Mouse (Mus musculus) midbrain, embryonic 14.5 days (tissue): Measurements from ENCODE around the gene Olfr1426. TPM values are rescaled to one million over a fixed set of nuclear protein-coding genes. Genes with fewer than 3 reads are reported as not detected.
"Not testable (repeated sequence)": the region's sequence is repeated elsewhere in the genome, so short reads cannot be mapped to it uniquely, and the experiment has no call there.

Experiments
- ATAC-seq: fragments of 200-750 bp; cut with Nextera tagmentation; 2 replicates; pipeline ENCODE4 v1.8.0; 2017; ENCODE audit warnings: moderate number of reproducible peaks, moderate library complexity; ENCODE audit not compliant: low FRiP score, low TSS enrichment
- DNase-seq: peaks from one replicate; pipeline ENCODE4 v3.0.0-alpha.2; 2015
- H3K27ac ChIP-seq: fragments of 300-500 bp; sonication (generic); replicated peaks from 2 replicates; pipeline ENCODE4 v1.5.1; 2014; ENCODE audit warnings: mild to moderate bottlenecking, low read depth, low read length, moderate library complexity
- H3K27me3 ChIP-seq: fragments of 300-500 bp; sonication (generic); 2 replicates; pipeline ENCODE4 v1.6.1; 2014; ENCODE audit warnings: low read length, control low read depth, mixed read lengths; ENCODE audit not compliant: control insufficient read depth, insufficient read depth
- H3K36me3 ChIP-seq: fragments of 300-500 bp; sonication (generic); 2 replicates; pipeline ENCODE4 v1.6.1; 2014; ENCODE audit warnings: low read length, control low read depth; ENCODE audit not compliant: control insufficient read depth, insufficient read depth
- H3K4me1 ChIP-seq: fragments of 300-500 bp; sonication (generic); 2 replicates; pipeline ENCODE4 v1.6.1; 2014; ENCODE audit warnings: mild to moderate bottlenecking, antibody characterized with exemption, low read length, control low read depth; ENCODE audit not compliant: control insufficient read depth, insufficient read depth
- H3K4me2 ChIP-seq: fragments of 300-500 bp; sonication (generic); 2 replicates; pipeline ENCODE4 v1.6.1; 2014; ENCODE audit warnings: mild to moderate bottlenecking, low read length, moderate library complexity
- H3K4me3 ChIP-seq: fragments of 300-500 bp; sonication (generic); replicated peaks from 2 replicates; pipeline ENCODE4 v1.5.1; 2014; ENCODE audit warnings: low read depth, low read length
- H3K9ac ChIP-seq: fragments of 300-500 bp; sonication (generic); replicated peaks from 2 replicates; pipeline ENCODE4 v1.6.1; 2014; ENCODE audit warnings: mild to moderate bottlenecking, low read length, moderate library complexity
- H3K9me3 ChIP-seq: fragments of 300-500 bp; sonication (generic); 2 replicates; pipeline ENCODE4 v1.6.1; 2016; ENCODE audit warnings: low read length, control low read depth, mixed read lengths; ENCODE audit not compliant: control insufficient read depth
- WGBS: fragments of 180-500 bp; shearing (Covaris S2); extraction: QIAGEN DNeasy Blood & Tissue Kit; methylation state at CpG from one replicate; pipeline ENCODE4 v1.1.7; 2014; 5-methylcytosine and 5-hydroxymethylcytosine counted together
- polyA plus RNA-seq: library from polyadenylated mRNA; unstranded; fragments of >200 nt; fragmentation: Nextera tagmentation; extraction: Ambion mirVana; gene quantifications from 2 replicates; pipeline ENCODE4 v1.2.1, GENCODE M21; 2014

Olfr1426 gene
- polyA plus RNA-seq = not detected in 2 replicates

- no peak for DNase-seq
- no peaks in the 10 kb centered on the region for H3K36me3 ChIP-seq
- H3K9ac ChIP-seq = no peak within 1 kb of the TSS
- no peaks in the 10 kb centered on the region for H3K27me3 ChIP-seq
- H3K4me1 ChIP-seq = no peaks in the 10 kb centered on the region
- ATAC-seq = no peak
- no peaks in the 10 kb centered on the region for H3K9me3 ChIP-seq
- no peak within 1 kb of the TSS for H3K27ac ChIP-seq
- no peak within 1 kb of the TSS for H3K4me2 ChIP-seq
- WGBS = 80% methylated on average over 1 of the region's 1 CpGs
- no peak within 1 kb of the TSS for H3K4me3 ChIP-seq
Measured at GRCm38 (mm10) chr19:12091913-12092312, at the start of gene Olfr1426. Gene Olfr1426, minus strand, starts transcription at chr19:12092013.

GRCm38 (mm10) chr19:12134289-12134688 is 42.5 kb upstream of the Olfr1426 start:
- no peaks in the 10 kb centered on the region for H3K9me3 ChIP-seq
- no peaks in the 10 kb centered on the region for H3K4me1 ChIP-seq
- no peak overlapping the region for H3K9ac ChIP-seq
- WGBS = 33% methylated on average over 2 of the region's 2 CpGs
- no peaks in the 10 kb centered on the region for H3K27me3 ChIP-seq
- DNase-seq = peak; percentile 57
- no peak overlapping the region for H3K4me2 ChIP-seq
- no peaks in the 10 kb centered on the region for H3K36me3 ChIP-seq
- ATAC-seq = no peak
- no peak overlapping the region for H3K27ac ChIP-seq
- H3K4me3 ChIP-seq = no peak overlapping the region

GRCm38 (mm10) chr19:12123103-12123502 is 31.3 kb upstream of the Olfr1426 start, which contains the start of gene Olfr76:
Gene Olfr76, minus strand, starts transcription at chr19:12123203.
- H3K9ac ChIP-seq = no peak within 1 kb of the TSS
- no peak for ATAC-seq
- no peak for DNase-seq
- no peak within 1 kb of the TSS for H3K4me3 ChIP-seq
- no peaks in the 10 kb centered on the region for H3K4me1 ChIP-seq
- 85% methylated on average over 3 of the region's 3 CpGs for WGBS
- no peaks in the 10 kb centered on the region for H3K36me3 ChIP-seq
- H3K27ac ChIP-seq = no peak within 1 kb of the TSS
- no peak within 1 kb of the TSS for H3K4me2 ChIP-seq
- H3K27me3 ChIP-seq = no peaks in the 10 kb centered on the region
- H3K9me3 ChIP-seq = no peaks in the 10 kb centered on the region

- no peaks in the 10 kb centered on the region for H3K27me3 ChIP-seq
- H3K27ac ChIP-seq = no peak overlapping the region
- H3K4me2 ChIP-seq = no peak overlapping the region
- H3K4me3 ChIP-seq = no peak overlapping the region
- 86% methylated on average over 3 of the region's 3 CpGs for WGBS
- ATAC-seq (no peak), DNase-seq (no peak)
- H3K36me3 ChIP-seq = no peaks in the 10 kb centered on the region
- H3K4me1 ChIP-seq = no peaks in the 10 kb centered on the region
- no peaks in the 10 kb centered on the region for H3K9me3 ChIP-seq
- no peak overlapping the region for H3K9ac ChIP-seq
Measured at GRCm38 (mm10) chr19:12116464-12116863, 24.7 kb upstream of the Olfr1426 start.

- no peak for ATAC-seq
- 78% methylated on average over 1 of the region's 1 CpGs for WGBS
Measured at GRCm38 (mm10) chr19:12115797-12116196, 24.0 kb upstream of the Olfr1426 start, which contains the start of gene Olfr1428. Gene Olfr1428, minus strand, starts transcription at chr19:12115897.

GRCm38 (mm10) chr19:12113807-12114206 is 22.0 kb upstream of the Olfr1426 start:
- Histone ChIP-seq H3K9me3 (no peaks in the 10 kb centered on the region), H3K27me3 (no peaks in the 10 kb centered on the region), H3K4me3 (no peak overlapping the region), H3K36me3 (no peaks in the 10 kb centered on the region), H3K4me2 (no peak overlapping the region), H3K27ac (no peak overlapping the region), H3K4me1 (no peaks in the 10 kb centered on the region), H3K9ac (no peak overlapping the region)
- DNase-seq (no peak), ATAC-seq (no peak)
- 64% methylated on average over 1 of the region's 1 CpGs for WGBS

More at GRCm38 (mm10) chr19:12115797-12116196, 24.0 kb upstream of the Olfr1426 start, which contains the start of gene Olfr1428:
- no peaks in the 10 kb centered on the region for H3K36me3 ChIP-seq
- no peak within 1 kb of the TSS for H3K4me3 ChIP-seq
- DNase-seq = no peak
- no peaks in the 10 kb centered on the region for H3K4me1 ChIP-seq
- H3K9ac ChIP-seq = no peak within 1 kb of the TSS
- no peaks in the 10 kb centered on the region for H3K27me3 ChIP-seq
- no peak within 1 kb of the TSS for H3K4me2 ChIP-seq
- H3K9me3 ChIP-seq = no peaks in the 10 kb centered on the region
- no peak within 1 kb of the TSS for H3K27ac ChIP-seq

GRCm38 (mm10) chr19:12104541-12104940 is 12.7 kb upstream of the Olfr1426 start:
- 76% methylated on average over 1 of the region's 1 CpGs for WGBS

GRCm38 (mm10) chr19:12103234-12103633 is 11.4 kb upstream of the Olfr1426 start, which contains the start of gene Olfr1427:
Gene Olfr1427, minus strand, starts transcription at chr19:12103334.
- H3K9me3 ChIP-seq = no peaks in the 10 kb centered on the region
- H3K27me3 ChIP-seq = no peaks in the 10 kb centered on the region
- H3K4me1 ChIP-seq = no peaks in the 10 kb centered on the region
- H3K9ac ChIP-seq = no peak within 1 kb of the TSS
- DNase-seq = no peak
- no peak within 1 kb of the TSS for H3K4me2 ChIP-seq
- ATAC-seq = no peak
- H3K27ac ChIP-seq = no peak within 1 kb of the TSS
- 99% methylated on average over 2 of the region's 2 CpGs for WGBS
- H3K36me3 ChIP-seq = no peaks in the 10 kb centered on the region
- H3K4me3 ChIP-seq = no peak within 1 kb of the TSS

More at GRCm38 (mm10) chr19:12104541-12104940, 12.7 kb upstream of the Olfr1426 start:
- no peak for DNase-seq
- H3K9me3 ChIP-seq = no peaks in the 10 kb centered on the region
- H3K36me3 ChIP-seq = no peaks in the 10 kb centered on the region
- H3K27me3 ChIP-seq = no peaks in the 10 kb centered on the region
- H3K4me1 ChIP-seq = no peaks in the 10 kb centered on the region
- no peak overlapping the region for H3K9ac ChIP-seq
- no peak overlapping the region for H3K27ac ChIP-seq
- no peak overlapping the region for H3K4me2 ChIP-seq
- no peak for ATAC-seq
- H3K4me3 ChIP-seq = no peak overlapping the region

- not testable (repeated sequence) for H3K27ac ChIP-seq, ATAC-seq, H3K36me3 ChIP-seq, H3K9me3 ChIP-seq, H3K4me1 ChIP-seq, DNase-seq, H3K27me3 ChIP-seq, H3K4me3 ChIP-seq, H3K4me2 ChIP-seq, H3K9ac ChIP-seq
- 79% methylated on average over 4 of the region's 4 CpGs for WGBS
Measured at GRCm38 (mm10) chr19:12077631-12078030, 14.2 kb downstream of the Olfr1426 start, which contains the start of gene Olfr1425. Gene Olfr1425, minus strand, starts transcription at chr19:12077731.
